Mouse (Mus musculus) ovary, adult 2 months (tissue): ENCODE data around the gene Nnat. TPM values are rescaled to one million over a fixed set of nuclear protein-coding genes. Genes with fewer than 3 reads are reported as not detected.

Experiments used
- polyA plus RNA-seq: library from polyadenylated mRNA; depleted of rRNA; stranded (reverse); fragments of >200 nt; gene quantifications from 2 replicates; pipeline ENCODE4 v1.2.3, GENCODE M21; 2012; rRNA removed

Gene Nnat
- 219 and 296 TPM in 2 replicates for polyA plus RNA-seq

GRCm38 (mm10) chr2:157559858-157560257 lies at the start of gene Nnat:
Gene Nnat (plus strand): TSS chr2:157560078.

GRCm38 (mm10) chr2:157571224-157571832 lies 11.4 kb downstream of the Nnat start, which contains the start of gene Blcap:
Gene Blcap (minus strand): TSS chr2:157571274.

Other genes with a start within 250 kb of the Nnat start
- gene Ghrh, start 212.6 kb upstream of the Nnat start, polyA plus RNA-seq = 2.6 and 3.0 TPM in 2 replicates
- gene Manbal, start 192.5 kb upstream of the Nnat start, polyA plus RNA-seq = 68.4 and 83.5 TPM in 2 replicates
- gene Src, start 141.6 kb upstream of the Nnat start, polyA plus RNA-seq = 74.6 and 84.1 TPM in 2 replicates
- gene Blcap, start 11.2 kb downstream of the Nnat start, polyA plus RNA-seq = 48.9 and 51.8 TPM in 2 replicates
- gene Ctnnbl1, start 177.3 kb downstream of the Nnat start, polyA plus RNA-seq = 33.4 and 34.4 TPM in 2 replicates